Mouse (Mus musculus) thymus, adult 2 months (tissue): ENCODE data around the gene Snx11.

Experiments used
- CTCF ChIP-seq: fragments of 200-500 bp; IDR thresholded peaks from 2 replicates; pipeline ENCODE4 v1.5.1; 2012; ENCODE audit warnings: mild to moderate bottlenecking, control low read depth, low read length, moderate library complexity, borderline replicate concordance; ENCODE audit not compliant: control insufficient read depth, poor library complexity, insufficient read depth; ENCODE audit errors: extremely low read depth
- POLR2A ChIP-seq: fragments of 200-500 bp; IDR thresholded peaks from 2 replicates; pipeline ENCODE4 v1.6.1; 2012; ENCODE audit warnings: mild to moderate bottlenecking, low read length, control low read depth, moderate library complexity; ENCODE audit not compliant: control insufficient read depth, poor library complexity, insufficient read depth; ENCODE audit errors: extremely low read depth

DNA sequence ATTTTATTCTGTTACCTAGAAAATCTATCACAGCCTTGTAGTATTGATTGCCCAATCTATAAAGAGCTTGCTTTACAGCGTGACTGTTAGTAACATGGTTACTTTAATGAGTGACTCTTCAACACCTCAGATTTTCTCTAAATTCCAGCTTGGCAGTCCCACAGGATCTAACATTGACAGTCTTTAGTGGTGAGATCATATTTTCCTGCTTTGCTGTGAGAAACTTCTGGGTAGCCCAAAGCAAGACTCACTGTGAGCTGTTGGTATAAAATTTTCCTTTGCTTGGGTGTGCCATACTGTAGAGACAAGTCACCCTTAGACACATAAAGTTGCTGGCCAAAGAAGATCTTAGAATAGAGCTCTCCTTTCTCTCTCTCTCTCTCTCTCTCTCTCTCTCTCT lies 51.5 kb downstream of the Snx11 start:
- TF ChIP-seq POLR2A: no peak
- no peak for TF ChIP-seq CTCF
